Comparison of ENCODE assay signal across 7 mouse cellular contexts in genomic region chr13:33080356-33080755, GRCm38 (mm10). TPM values are rescaled to one million over a fixed set of nuclear protein-coding genes. Genes with fewer than 3 reads are reported as not detected.
DNase-seq lines count a peak whose midpoint lies in the region; ATAC-seq lines count a peak whose summit lies in the region.

No protein-coding gene starts in this region.

- H3K27me3 ChIP-seq in hindbrain, embryonic 16.5 days (replicated peaks; ENCODE audit: control insufficient read depth, insufficient read depth, low read length): no peaks in the 10 kb centered on the region
- H3K27me3 ChIP-seq in neural tube, embryonic 15.5 days (replicated peaks): no peaks in the 10 kb centered on the region

- no peak overlapping the region for H3K4me3 ChIP-seq in hindbrain, embryonic 16.5 days (ENCODE audit: low read length)
- H3K4me3 ChIP-seq in neural tube, embryonic 15.5 days (replicated peaks): no peak overlapping the region

- peaks cover 6% of the 10 kb centered on the region for H3K4me1 ChIP-seq in hindbrain, embryonic 16.5 days (ENCODE audit: control insufficient read depth, insufficient read depth, low read depth, low read length)
- peaks cover 8% of the 10 kb centered on the region for H3K4me1 ChIP-seq in neural tube, embryonic 15.5 days

- no peak overlapping the region for H3K27ac ChIP-seq in hindbrain, embryonic 16.5 days (ENCODE audit: low read depth, low read length)
- H3K27ac ChIP-seq in neural tube, embryonic 15.5 days (replicated peaks): no peak overlapping the region

- no peak for ATAC-seq in hindbrain, embryonic 16.5 days
- ATAC-seq in neural tube, embryonic 15.5 days (ENCODE audit: low FRiP score): no peak

- no peak overlapping the region for H3K4me2 ChIP-seq in hindbrain, embryonic 16.5 days (ENCODE audit: low read length)
- no peak overlapping the region for H3K4me2 ChIP-seq in neural tube, embryonic 15.5 days

- peak; percentile 20 for DNase-seq in thymus, postnatal 4 days
- DNase-seq in thymus, postnatal 36 days: no peak
- DNase-seq in cerebellum, postnatal 10 days: peak; percentile 74 to 78
- peak; percentile 24 to 61 for DNase-seq in kidney, postnatal 36 days
- DNase-seq in testis, postnatal 14 days (ENCODE audit: low spot score): no peak

- no peaks in the 10 kb centered on the region for H3K36me3 ChIP-seq in hindbrain, embryonic 16.5 days (ENCODE audit: control insufficient read depth, insufficient read depth, low read length)
- H3K36me3 ChIP-seq in neural tube, embryonic 15.5 days: no peaks in the 10 kb centered on the region

- H3K9ac ChIP-seq in hindbrain, embryonic 16.5 days (ENCODE audit: low read depth, low read length): no peak overlapping the region
- H3K9ac ChIP-seq in neural tube, embryonic 15.5 days (replicated peaks): no peak overlapping the region

- no peaks in the 10 kb centered on the region for H3K9me3 ChIP-seq in hindbrain, embryonic 16.5 days (ENCODE audit: control insufficient read depth, low read length)
- no peaks in the 10 kb centered on the region for H3K9me3 ChIP-seq in neural tube, embryonic 15.5 days (replicated peaks)

- WGBS in hindbrain, embryonic 16.5 days: 25% methylated on average over 3 of the region's 3 CpGs
- 18% methylated on average over 3 of the region's 3 CpGs for WGBS in neural tube, embryonic 15.5 days

RNA-seq across cellular contexts. Expression of gene Serpinb1b, which starts 2.0 kb away (rescaled TPM):
- polyA plus RNA-seq in hindbrain, embryonic 16.5 days (2015; fragmentation: Nextera tagmentation; extraction: Ambion mirVana): 26.4 and 34.9 TPM in 2 replicates
- polyA plus RNA-seq in neural tube, embryonic 15.5 days (2015; fragmentation: Nextera tagmentation; extraction: Ambion mirVana): 37.2 and 42.1 TPM in 2 replicates

RNA-seq across cellular contexts. Expression of gene Serpinb9b, which starts 53.1 kb away (rescaled TPM):
- polyA plus RNA-seq in hindbrain, embryonic 16.5 days (2015; fragmentation: Nextera tagmentation; extraction: Ambion mirVana): 0.14 and 0.17 TPM in 2 replicates
- polyA plus RNA-seq in neural tube, embryonic 15.5 days (2015; fragmentation: Nextera tagmentation; extraction: Ambion mirVana): 0.32 and 0.50 TPM in 2 replicates

Comparison
In these comparisons a context has a peak if more than half of its experiments do, and no peak if none do; other contexts are left out.
1. DNase-seq: peak in thymus, postnatal 4 days (single experiment), cerebellum, postnatal 10 days (2 of 2) and kidney, postnatal 36 days (2 of 2); none in thymus, postnatal 36 days (0 of 2) and testis, postnatal 14 days (single experiment).